Mouse (Mus musculus) urinary bladder, postnatal 25 days (tissue): ENCODE measurements at regions not wholly inside any gene's neighbourhood (a gene's known extent, or its start where the extent isn't known, plus 50 kb on each side); places are given as distances from the start of the nearest gene placed in this dataset.
A peak's percentile ranks its signal among the peaks of the same experiment; 100 is the strongest.

ENCODE experiments used
- DNase-seq: peaks from one replicate; pipeline ENCODE4 v3.0.0; 2022; ENCODE audit warnings: low spot score

DNA sequence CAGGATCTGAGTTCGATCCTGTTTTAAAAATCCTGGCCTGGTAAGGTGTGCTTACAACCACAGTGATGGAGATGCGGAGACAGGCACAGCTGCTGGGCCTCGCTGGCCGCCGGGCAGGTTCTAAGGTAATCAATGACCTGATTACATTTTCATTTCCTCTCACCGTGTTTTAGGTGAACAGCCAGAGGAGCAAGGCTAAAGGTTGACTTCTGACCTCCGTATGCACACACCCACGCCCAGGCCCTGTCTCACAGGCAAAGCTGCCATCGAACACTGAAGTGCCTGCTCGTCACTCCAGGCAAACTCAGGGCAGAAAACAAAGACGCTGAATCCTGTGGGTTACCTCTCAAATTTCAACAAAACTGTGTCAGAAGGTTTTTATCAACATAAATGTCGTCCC is 179.1 kb upstream of the Adgrl2 start:
- no peak for DNase-seq

DNA sequence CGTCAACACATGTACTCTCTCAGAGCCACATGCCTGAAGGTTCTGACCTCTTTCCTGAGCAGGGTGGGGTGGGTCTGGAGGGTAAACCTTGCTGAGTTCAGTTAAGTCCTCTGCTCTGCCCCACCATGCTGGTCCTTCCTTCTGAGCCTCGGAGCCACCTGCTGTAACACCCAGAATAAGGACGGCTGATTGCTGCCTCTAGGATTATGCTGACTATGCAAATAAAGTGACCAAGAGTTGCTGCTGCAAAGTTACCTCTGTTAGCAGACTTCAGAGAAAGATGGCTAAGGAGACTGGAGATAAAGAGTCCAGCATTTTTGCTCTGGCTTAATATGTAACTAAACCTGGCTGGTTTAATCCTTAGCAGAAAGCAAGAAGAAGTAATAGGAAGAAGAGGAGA is 177.6 kb upstream of the Adgrl2 start:
- no peak for DNase-seq

DNA sequence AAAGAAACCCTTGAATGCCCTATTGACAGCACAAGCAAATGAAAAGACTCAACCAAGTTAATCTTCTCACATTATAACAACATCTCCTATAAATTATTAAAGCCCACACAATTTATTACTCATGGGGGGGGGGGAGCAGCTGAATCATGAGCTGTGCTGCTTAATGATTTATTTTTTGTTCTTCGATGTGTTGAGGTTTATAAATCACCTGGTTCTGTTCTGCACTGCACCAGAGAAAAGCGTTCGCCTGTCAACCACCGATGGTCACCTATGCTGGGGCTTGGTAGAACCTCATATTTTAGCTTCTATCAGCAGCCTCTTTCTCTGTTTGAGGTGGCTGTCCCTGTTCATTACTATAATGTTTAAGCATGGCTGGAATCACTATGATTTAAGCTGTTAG is 174.4 kb upstream of the Adgrl2 start:
- DNase-seq, result no peak

DNA sequence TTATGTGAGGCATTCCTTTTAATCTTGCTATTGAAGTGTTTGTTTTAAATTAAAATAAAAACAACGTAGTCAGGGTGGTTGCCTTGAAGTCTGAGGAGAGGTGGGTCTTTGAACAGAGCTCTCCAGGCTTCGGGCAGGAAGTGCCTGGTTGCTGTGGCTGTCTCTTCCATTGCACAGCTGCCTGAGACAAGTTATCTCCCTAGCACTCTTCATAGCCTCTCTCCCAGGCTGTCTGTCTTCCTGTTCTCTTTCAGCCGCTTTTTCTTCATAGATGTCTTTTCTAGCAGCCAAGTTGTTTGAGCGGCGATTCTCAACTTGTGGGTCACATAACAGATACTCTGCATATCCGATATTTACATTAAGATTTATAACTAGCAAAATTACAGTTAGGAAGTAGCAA is 173.2 kb upstream of the Adgrl2 start:
- no peak for DNase-seq

DNA sequence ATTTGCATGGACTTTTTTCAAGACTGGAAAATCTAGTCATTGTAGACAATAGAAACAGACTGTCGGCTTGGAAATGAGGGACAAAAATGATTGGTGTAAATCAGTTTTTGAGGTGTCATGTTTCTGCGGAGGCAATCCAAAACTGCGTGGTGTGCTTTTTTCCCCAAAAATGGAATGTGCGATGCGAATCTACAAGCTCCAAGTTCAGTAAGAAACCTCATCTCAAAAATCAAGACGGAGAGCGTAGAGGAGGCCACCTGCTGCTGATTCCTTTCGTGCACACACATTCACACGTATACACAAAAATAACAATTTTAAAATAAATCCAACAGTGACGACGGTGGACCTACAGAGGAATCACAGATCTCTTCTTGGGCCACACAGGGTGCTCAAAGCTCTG is 170.5 kb upstream of the Adgrl2 start:
- DNase-seq, result no peak

DNA sequence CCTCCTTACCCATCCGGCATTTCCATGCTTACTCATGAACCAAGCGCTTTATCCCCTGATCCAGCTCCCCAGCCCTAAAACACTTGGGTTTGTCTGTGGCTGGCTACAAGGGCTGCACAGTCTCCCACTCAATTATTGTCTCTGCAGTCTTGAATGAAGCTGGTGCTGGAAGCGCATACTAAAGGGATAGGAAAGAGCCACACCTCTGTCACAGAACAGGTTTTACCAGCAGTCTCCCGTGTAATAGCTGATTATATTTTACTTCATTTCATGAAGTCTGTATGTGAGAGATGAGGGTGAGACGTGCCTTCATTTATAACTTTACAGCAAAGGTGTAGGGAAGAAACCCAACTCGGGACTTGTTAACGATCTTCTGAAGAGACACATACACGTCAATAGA is 167.0 kb upstream of the Adgrl2 start:
- DNase-seq, result no peak

DNA sequence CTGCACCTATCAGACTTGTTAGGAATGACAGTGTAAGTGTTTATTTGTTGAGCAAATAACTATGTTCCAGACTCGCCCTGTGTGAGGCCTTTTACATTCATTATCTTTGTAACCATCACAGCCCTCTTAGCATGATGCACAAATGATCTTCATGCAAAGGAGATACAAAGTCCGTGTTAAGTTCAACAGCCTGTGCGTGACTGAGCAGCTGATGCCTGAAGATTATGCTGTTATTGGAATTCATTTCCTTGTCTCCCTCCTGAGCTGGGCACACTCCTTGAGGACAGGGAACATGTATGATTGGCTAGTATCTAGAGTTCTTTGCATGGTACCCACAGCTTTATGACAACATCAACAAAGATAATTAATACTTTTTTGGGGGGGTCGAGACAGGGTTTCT is 162.0 kb upstream of the Adgrl2 start:
- no peak for DNase-seq

DNA sequence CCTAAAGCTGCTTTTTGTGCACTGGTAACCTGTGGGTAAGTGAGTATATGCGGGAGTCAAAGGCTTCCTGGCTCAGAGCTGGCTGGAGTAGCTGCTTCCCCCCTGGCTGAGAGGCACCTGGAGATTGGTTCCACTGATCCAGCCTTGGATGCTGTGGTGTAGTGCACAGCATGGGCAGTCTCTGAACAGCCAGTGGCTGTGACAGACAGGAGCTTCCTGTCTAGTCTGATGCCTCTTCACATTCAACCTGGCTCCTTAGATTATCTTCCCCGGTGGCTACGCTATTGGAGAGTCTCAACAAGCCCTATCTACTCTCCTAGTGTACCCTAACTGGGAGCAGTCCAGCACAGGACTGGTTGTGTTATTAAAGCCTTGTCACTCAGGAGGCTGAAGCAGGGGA is 160.4 kb upstream of the Adgrl2 start:
- no peak for DNase-seq

DNA sequence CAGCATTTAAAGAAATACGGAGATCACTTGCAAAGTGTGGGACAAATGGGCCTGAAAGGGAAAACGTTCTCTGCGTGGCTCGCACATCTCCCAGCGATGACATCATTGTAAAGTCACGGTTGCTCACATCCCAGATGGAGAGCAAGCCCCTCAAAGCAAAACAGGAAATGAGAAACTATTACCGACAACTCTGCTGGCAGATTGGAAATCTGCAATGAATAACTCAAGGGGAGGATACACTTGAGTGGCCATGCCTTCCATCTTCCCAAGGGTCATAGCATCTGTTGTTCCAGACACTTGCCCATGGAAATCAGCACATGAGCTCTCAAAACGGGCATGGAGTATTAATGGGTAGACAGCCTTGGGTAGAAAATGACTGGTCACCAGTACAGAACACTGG is 158.3 kb upstream of the Adgrl2 start:
- no peak for DNase-seq

DNA sequence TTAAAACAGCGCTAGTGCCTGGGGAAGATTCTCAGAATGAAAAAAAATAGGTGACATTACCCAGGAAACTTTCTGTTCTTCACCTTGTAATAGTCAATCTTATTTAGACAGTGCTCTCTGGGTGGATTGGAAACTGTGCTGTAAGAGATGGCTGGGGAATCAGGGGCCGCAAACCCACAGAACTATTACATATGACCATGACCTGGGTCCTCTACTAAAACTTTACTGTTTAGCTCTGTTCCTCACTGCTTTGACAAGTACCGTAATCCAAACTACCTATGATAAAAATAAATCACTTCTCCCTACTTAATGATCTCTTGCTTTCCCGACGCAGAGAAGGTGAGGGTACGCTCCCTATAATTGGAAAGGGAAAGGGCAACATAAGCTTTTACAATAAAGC is 157.6 kb upstream of the Adgrl2 start:
- DNase-seq, result no peak

DNA sequence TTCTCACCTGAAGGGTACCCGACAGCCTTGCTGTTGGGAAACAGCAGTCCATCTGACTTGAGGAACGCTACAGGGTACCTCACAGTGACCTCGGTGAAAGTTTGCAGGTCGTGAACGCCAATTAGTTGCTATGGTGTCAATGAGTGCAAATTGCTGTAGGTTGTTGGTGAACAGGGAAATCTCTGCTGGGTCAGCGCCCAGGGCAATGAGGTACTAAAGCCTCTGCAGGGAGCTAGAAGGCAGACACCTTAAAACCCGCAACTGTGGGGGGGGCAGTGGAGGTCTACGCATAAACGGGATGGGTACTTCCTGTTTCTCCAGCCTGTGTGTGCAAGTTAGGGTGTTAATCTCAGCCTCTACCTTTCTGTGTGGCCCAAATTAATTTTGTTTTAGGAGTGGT is 156.3 kb upstream of the Adgrl2 start:
- DNase-seq, result no peak

DNA sequence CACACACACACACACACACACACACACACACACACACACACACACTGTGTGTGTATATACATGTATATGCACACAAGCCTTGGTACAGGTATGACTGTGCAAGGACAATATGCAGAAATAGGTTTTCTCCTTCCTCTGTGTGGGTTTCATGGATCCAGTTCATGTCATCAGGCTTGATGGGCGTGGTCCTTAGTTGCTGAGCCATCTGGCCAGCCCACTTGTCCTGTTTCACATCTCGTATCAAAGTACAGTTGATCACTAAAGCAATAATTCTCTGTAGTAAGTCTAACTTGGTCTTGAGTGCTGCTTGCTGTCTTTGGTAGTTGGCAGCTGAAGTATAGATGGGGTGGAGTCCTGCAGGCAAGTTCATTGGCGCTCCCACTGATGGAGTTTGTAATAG is 150.1 kb upstream of the Adgrl2 start:
- DNase-seq, result no peak

DNA sequence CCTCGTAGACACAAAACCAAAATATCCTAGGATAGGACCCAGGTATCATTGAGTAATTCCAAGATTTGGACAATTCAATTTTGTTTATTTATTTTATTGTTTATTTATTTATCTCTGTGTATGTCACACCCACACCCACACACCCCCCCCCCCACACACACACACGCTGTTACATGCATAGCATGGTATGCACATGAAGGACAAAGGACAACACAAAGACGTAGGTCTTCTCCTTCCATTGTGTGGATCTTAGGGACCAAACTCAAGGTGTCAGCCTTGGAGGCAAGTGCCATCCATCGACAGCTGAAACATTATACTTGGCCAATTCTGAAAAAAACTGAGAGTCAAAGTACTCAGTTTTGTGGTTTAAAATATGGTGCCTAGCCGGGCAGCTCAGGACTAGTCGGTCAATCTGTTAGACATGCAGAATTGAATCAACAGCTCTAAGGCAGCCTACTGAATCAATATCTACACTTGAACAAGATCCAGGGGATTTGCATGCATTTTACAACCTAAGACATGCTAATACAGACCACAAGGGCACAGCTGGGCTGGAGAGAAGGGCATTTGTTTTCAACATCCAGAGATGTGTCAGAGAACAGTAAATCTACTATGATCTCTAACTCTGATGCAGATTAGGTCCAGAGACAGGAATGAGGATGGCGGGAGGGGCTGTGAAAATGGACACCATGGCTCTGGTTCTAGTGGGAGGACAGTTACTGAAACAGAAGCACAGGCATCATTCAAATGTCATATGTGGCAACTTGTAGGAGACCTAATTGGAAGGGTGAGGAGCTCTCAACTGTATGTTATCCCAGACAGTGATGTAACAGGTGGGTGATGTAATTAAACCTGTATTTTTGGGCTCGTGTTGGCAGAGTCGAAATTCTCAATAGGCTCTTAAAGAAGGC is 143.9 kb upstream of the Adgrl2 start:
- DNase-seq, result no peak

DNA sequence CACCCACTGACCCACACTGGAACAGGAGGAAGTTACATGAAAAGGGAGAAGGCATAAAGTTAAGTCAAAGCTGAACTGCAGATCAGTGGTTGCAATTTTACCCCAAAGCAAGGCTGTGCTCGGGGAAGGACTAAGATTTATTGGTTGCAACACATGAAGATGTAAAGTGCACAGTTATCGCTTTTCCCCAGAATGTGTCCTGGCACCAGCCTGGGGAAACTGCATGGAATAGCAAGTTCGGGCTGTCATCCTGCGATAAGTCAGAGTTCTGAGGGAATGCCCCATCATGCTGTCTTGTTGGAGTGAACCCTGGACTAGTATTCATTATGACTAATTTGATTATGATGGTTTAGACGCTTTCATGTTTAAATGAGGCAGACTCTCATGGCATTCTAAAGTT is 128.5 kb upstream of the Adgrl2 start:
- DNase-seq, result no peak

DNA sequence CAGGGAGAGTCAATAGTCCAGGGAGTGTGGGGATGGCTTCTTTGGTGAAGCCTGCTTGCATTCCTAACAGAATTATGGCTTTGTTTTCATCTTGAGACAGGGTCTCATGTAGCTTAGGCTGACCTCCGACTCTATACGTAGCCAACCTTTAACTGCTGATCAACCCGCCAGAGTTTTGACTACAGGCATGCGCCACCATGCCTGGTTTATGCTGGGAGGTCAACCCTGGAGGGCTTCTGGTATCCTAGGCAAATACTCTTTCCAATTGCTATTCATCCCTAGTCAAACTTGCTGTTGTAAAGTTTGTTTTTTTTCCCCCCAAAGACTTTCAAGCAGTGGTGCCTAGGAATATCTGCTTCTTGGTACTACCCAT is 127.3 kb upstream of the Adgrl2 start:
- no peak for DNase-seq

DNA sequence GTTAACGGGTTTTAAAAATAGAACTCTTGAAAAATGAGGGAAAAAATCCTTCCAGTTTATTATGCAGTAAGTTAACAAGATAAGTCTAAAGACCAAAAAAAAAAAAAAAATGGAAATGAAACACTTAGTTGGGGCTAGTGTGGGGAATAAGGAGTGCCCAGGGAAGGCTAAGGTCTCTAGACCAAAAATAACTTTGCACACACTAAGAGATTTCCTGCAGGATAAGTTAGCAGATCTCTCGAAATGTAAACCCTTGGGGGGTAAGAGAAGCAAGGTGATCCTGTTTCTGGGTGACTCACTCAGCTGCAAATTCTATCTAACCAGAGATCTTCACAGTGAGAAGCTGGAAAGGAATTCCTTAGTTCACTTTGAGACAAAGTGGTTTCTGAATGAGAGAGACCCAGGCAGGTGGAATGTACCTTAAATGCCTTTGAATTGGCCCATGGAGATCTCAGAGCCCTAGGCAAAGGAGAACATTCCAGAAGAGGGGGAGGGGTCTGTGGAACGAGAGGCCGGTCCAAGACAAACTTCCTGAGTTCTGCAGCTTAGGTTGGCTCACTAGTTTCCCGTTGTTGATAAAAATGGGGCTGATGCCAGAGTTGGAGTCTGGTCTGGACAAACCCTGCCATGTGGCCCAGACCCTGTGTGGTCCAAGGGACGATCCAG is 126.8 kb upstream of the Adgrl2 start:
- DNase-seq, result no peak

DNA sequence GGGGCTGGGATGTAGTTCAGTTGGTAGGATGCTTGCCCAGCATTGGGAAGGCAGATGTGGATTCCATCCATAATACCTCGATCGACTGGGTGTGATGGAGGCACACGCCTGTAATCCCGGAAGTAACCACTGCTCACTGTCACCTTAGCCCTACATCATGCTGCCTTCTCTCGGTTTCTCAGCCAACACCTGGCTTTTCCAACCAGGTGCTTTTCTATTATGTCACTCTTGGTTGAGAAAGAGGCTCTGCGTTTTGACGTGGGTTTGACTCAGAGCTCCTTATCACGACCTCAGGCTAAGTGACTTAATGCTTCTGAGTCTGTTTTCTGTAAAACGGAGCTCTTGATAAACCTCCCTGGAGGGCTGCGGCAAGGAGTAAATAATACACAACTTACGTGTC is 126.2 kb upstream of the Adgrl2 start:
- no peak for DNase-seq

DNA sequence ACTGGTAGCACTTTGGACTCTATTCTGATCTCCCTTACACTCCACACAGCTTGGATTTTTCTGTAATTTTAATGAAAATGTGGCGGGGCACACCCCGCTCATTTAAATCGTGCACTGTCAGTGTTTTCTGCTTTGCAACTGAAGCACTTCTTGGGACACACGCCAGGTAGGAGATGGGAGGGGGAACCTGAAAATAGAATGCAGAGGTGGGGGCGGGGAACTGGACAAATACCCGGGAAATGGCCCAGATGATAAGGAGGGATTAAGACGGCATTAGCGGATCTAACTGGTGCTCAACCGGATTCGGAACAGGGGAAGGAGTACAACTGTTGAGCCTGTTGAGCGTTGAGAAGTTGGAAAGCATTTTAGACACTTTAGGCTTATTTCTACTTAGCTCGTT is 125.5 kb upstream of the Adgrl2 start:
- DNase-seq, result no peak

DNA sequence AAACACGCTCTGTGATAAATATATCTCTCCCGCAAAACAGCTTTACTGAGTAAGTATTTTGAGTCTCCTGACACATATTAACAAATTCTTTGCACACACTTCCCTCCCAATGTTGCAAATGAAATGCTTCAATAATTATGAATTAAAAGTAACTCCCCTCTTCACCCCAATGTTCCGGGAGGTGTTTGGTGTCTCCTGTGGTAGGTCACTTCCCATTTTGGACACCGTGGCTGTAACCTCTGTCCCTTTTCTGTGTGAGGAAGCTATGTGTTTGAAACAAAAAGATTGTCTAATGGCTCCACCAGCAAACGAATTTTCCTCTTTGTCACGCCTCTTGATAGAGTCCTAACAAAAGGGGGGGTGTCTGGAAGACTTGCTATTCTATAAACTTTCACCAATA is 122.5 kb upstream of the Adgrl2 start:
- DNase-seq, result no peak

DNA sequence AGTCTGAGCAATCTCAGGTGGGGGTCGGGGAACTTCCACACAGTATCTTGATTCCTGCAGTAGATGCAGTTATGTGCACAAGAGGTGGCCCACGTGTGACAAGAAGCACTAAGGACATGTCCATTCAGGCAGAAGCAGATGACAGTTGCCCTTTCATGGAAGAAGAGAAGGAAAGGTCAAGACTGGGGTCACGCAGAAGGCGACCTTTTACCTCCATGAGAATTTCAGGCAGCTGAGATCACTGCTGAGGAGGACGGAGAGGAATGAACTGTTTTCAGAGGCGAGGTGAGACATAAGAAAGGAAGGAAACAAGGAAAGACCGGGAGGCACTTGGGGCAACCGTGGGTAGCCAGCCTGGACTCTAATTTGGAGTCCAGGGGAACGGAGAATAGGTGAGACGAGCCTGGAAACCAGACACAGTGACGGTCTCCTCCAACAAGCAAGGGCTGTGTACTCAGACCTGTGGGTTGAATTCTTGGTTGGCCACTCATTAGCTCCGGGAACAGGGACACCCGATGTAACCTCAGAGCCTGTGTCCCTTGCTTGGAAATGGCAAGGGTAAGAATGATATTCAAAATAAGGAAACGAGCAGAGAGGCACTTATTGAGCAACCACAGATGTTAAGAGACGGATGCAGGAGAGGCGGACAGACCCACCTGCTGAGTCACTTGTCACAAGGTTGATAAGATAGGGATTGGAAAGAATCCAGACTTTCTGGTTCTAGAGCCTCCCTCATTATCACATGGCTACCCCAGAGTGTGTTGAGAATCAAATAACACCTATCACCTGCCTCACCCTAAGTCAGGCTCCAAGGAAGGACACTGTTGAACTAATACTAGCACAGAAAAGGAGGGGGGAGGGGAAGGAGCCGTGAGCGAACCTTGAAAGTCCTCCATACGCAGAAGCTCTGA is 121.4 kb upstream of the Adgrl2 start:
- DNase-seq, result peak; percentile 35

DNA sequence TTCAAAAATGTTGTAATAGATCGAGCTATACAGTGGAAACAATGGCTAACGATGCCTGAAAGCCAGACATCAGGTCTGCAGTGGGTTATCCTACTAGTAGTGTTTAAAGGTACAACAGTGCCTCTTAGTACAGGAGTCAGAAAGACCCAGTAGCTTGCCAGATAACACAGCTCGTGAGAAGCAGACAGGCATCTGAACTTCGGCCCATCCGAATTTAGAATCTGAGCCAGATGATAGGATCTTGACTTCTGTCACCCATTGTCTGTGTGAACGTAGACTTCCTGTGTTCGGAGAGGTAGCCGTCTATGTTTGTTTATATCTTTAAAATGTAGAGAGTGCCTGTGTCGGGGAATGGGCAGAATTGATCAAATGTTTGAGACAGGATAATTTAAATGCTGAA is 120.5 kb upstream of the Adgrl2 start:
- no peak for DNase-seq

DNA sequence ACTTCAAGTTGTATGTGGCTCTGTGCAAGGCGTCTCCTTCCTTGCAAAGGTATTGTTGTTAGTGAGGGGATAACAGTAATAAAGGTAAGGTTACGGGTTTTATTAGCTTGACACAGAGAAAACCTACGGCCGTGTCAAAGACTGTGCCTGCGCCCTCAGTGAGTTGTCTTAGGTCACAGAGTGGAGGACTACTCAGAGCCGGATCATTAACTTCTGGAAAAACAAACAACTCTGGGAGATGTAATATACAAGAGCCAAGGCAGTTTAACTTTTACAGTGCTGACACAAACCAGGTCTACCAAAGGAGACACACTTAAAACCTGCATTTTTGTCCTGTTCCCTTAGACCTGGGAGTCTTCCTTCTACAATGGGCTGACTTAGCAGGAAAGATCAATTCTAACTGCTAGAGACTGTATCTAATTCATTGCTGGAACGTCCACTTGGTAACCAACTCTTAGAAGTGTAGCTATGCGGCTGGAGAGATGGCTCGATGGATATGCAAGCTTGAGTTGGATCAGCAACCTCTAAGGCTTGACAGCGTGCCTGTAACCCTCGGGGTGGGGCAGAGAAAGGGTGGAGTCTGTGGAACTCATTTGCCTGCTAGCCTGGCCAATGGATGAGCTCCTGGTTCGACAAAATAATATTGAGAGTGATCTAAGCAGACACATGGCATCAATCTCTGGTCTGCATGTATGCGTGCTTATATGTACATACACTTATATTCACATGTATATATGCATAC is 115.5 kb upstream of the Adgrl2 start:
- DNase-seq, result no peak
